Comparison of ENCODE assay signal across 13 mouse cellular contexts in the genomic region with DNA sequence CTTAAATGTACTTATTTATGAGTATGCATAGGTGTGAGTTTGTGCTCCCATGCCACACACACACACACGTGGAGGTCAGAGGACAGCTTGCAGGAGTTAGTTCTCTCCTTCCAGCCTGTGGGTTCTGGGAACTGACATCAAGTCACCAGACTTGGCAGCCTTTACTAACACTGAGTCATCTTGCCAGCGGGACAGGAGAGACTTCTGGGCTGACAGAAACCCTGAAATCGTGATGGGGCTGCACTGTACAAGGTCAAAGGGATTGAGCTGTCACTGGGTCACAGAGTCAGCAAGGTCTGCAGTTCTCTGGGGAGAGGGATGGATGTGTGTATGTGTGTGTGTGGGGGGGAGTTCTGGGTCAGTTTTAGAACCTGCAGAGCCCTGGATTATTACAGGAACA. TPM values are rescaled to one million over a fixed set of nuclear protein-coding genes. Genes with fewer than 3 reads are reported as not detected.
DNase-seq lines count a peak whose midpoint lies in the region; ATAC-seq and TF ChIP-seq lines count a peak whose summit lies in the region.
"Had no signal": no experiment of that assay in that cellular context is flagged by ENCODE, and none has a peak within 500 bp of the region (broad histone marks: within the 10 kb centered on the region; RNA-seq: fewer than 3 reads in every experiment).

No protein-coding gene starts in this region.

- H3K27me3 ChIP-seq in neural tube, embryonic 14.5 days (ENCODE audit: control insufficient read depth, insufficient read depth, low read length), result no peaks in the 10 kb centered on the region
- H3K27me3 ChIP-seq in neural tube, embryonic 15.5 days (replicated peaks), result no peaks in the 10 kb centered on the region
- no peaks in the 10 kb centered on the region for H3K27me3 ChIP-seq in stomach, postnatal 0 days (ENCODE audit: control insufficient read depth, insufficient read depth, low read length)
- H3K27me3 ChIP-seq: hindbrain, embryonic 15.5 days; limb, embryonic 13.5 days had no signal

- no peak for TF ChIP-seq EP300 in stomach, postnatal 0 days (optimal IDR thresholded peaks at IDR 0.05)

- peaks cover 13% of the 10 kb centered on the region; the same call in 1 of the 2 replicates for H3K4me1 ChIP-seq in neural tube, embryonic 14.5 days (ENCODE audit: control insufficient read depth, insufficient read depth, low read length)
- peaks cover 23% of the 10 kb centered on the region for H3K4me1 ChIP-seq in neural tube, embryonic 15.5 days
- no peaks in the 10 kb centered on the region for H3K4me1 ChIP-seq in stomach, postnatal 0 days (replicated peaks; ENCODE audit: control insufficient read depth, insufficient read depth)
- H3K4me1 ChIP-seq: hindbrain, embryonic 15.5 days had no signal

- no peak overlapping the region for H3K9ac ChIP-seq in neural tube, embryonic 14.5 days (replicated peaks; ENCODE audit: low read depth, low read length)
- no peak overlapping the region for H3K9ac ChIP-seq in neural tube, embryonic 15.5 days (replicated peaks)
- H3K9ac ChIP-seq in stomach, postnatal 0 days (ENCODE audit: low read length), result no peak overlapping the region
- H3K9ac ChIP-seq: hindbrain, embryonic 15.5 days; limb, embryonic 13.5 days had no signal

- H3K9me3 ChIP-seq in neural tube, embryonic 14.5 days (ENCODE audit: control insufficient read depth, low read length), result no peaks in the 10 kb centered on the region
- no peaks in the 10 kb centered on the region; the same call in 1 of the 2 replicates for H3K9me3 ChIP-seq in neural tube, embryonic 15.5 days (replicated peaks)
- no peaks in the 10 kb centered on the region for H3K9me3 ChIP-seq in stomach, postnatal 0 days (ENCODE audit: control insufficient read depth, low read length)
- H3K9me3 ChIP-seq: hindbrain, embryonic 15.5 days had no signal

- H3K4me2 ChIP-seq in neural tube, embryonic 14.5 days (ENCODE audit: low read depth, low read length), result no peak overlapping the region
- no peak overlapping the region for H3K4me2 ChIP-seq in neural tube, embryonic 15.5 days
- no peak overlapping the region for H3K4me2 ChIP-seq in stomach, postnatal 0 days (replicated peaks; ENCODE audit: low read depth)
- H3K4me2 ChIP-seq: hindbrain, embryonic 15.5 days; limb, embryonic 13.5 days had no signal

- no peak overlapping the region for H3K27ac ChIP-seq in gastrocnemius, adult 2 months
- H3K27ac ChIP-seq in neural tube, embryonic 14.5 days (ENCODE audit: low read depth, low read length), result no peak overlapping the region
- no peak overlapping the region for H3K27ac ChIP-seq in neural tube, embryonic 15.5 days (replicated peaks)
- H3K27ac ChIP-seq in stomach, postnatal 0 days (replicated peaks), result no peak overlapping the region
- H3K27ac ChIP-seq: layer of hippocampus, adult 2 months; limb, embryonic 13.5 days had no signal

- no peaks in the 10 kb centered on the region for H3K36me3 ChIP-seq in neural tube, embryonic 14.5 days (ENCODE audit: control insufficient read depth, insufficient read depth, low read length)
- H3K36me3 ChIP-seq in neural tube, embryonic 15.5 days, result peaks cover 5% of the 10 kb centered on the region; the same call in 1 of the 2 replicates
- H3K36me3 ChIP-seq in stomach, postnatal 0 days (ENCODE audit: control insufficient read depth, insufficient read depth, low read length), result no peaks in the 10 kb centered on the region
- H3K36me3 ChIP-seq: hindbrain, embryonic 15.5 days had no signal

- no peak for TF ChIP-seq CTCF in gastrocnemius, adult 2 months (IDR thresholded peaks at IDR 0.05)
- TF ChIP-seq CTCF in stomach, postnatal 0 days (IDR thresholded peaks at IDR 0.05; ENCODE audit: low read depth), result no peak

- intact Hi-C loops in gastrocnemius, adult 2 months (cut with DNase I), result no loop called here
- intact Hi-C loops in gastrocnemius, postnatal 14 days (cut with DNase I; ENCODE audit: low total_unique reads), result no loop called here

- peak; percentile 38; the same call in 1 of the 2 replicates for ATAC-seq in neural tube, embryonic 14.5 days (ENCODE audit: low read depth)
- no peak for ATAC-seq in neural tube, embryonic 15.5 days (ENCODE audit: low FRiP score)
- ATAC-seq in stomach, postnatal 0 days (ENCODE audit: low FRiP score, low TSS enrichment), result no peak
- ATAC-seq: forebrain, embryonic 14.5 days had no signal

- no peak overlapping the region for H3K4me3 ChIP-seq in gastrocnemius, adult 2 months
- H3K4me3 ChIP-seq in neural tube, embryonic 14.5 days (ENCODE audit: low read depth, low read length), result no peak overlapping the region
- H3K4me3 ChIP-seq in neural tube, embryonic 15.5 days (replicated peaks), result no peak overlapping the region
- no peak overlapping the region for H3K4me3 ChIP-seq in stomach, postnatal 0 days (ENCODE audit: low read depth, low read length)
- H3K4me3 ChIP-seq: hindbrain, embryonic 15.5 days; layer of hippocampus, adult 2 months; limb, embryonic 13.5 days; megakaryocyte, embryonic 14.5 days had no signal

- WGBS in neural tube, embryonic 14.5 days, result 78% methylated on average over 3 of the region's 3 CpGs
- 79% methylated on average over 3 of the region's 3 CpGs for WGBS in neural tube, embryonic 15.5 days
- WGBS in stomach, postnatal 0 days, result 40% methylated on average over 3 of the region's 3 CpGs

- peak; percentile 54 for DNase-seq in gastrocnemius, adult 2 months
- no peak for DNase-seq in gastrocnemius, postnatal 14 days
- peak; percentile 68 to 81 for DNase-seq in cerebellum, postnatal 25 days
- DNase-seq in stomach, postnatal 0 days (ENCODE audit: low spot score), result no peak
- no peak for DNase-seq in urinary bladder, adult 18-20 months (ENCODE audit: low spot score in 2 of 2)
- no peak for DNase-seq in left cerebral cortex, adult 8-10 months (ENCODE audit: low spot score in 2 of 2)

RNA-seq across cellular contexts. Expression of a gene that starts 36.6 kb away (rescaled TPM):
- total RNA-seq in gastrocnemius, adult 2 months (2021), result 1 to 10 TPM; 1.5 to 2.4 TPM
- total RNA-seq in gastrocnemius, postnatal 14 days (2021), result 10 to 100 TPM in 1 of 2 experiments, 1 to 10 TPM in 1; 9.7 to 11.4 TPM
- 30.2 and 34.7 TPM in 2 replicates for polyA plus RNA-seq in neural tube, embryonic 14.5 days (2014; fragmentation: Nextera tagmentation; extraction: Ambion mirVana)
- 22.0 and 29.3 TPM in 2 replicates for polyA plus RNA-seq in neural tube, embryonic 15.5 days (2015; fragmentation: Nextera tagmentation; extraction: Ambion mirVana)
- 8.2 and 8.7 TPM in 2 replicates for polyA plus RNA-seq in stomach, postnatal 0 days (2015; fragmentation: Nextera tagmentation; extraction: Ambion mirVana)
- 1 to 10 TPM; 2.1 to 4.5 (median 3.6) TPM for total RNA-seq in left cerebral cortex, adult 8-10 months (2022)

Comparison
In these comparisons a context has a peak if more than half of its experiments do, and no peak if none do; other contexts are left out.
1. DNase-seq: peak in gastrocnemius, adult 2 months (single experiment) and cerebellum, postnatal 25 days (2 of 2); none in gastrocnemius, postnatal 14 days (single experiment), stomach, postnatal 0 days (single experiment), urinary bladder, adult 18-20 months (0 of 2) and left cerebral cortex, adult 8-10 months (0 of 2).